Mouse (Mus musculus) kidney, postnatal 0 days (tissue): ENCODE data around the gene 4931406P16Rik. TPM values are rescaled to one million over a fixed set of nuclear protein-coding genes. Genes with fewer than 3 reads are reported as not detected.

Experiments
- ATAC-seq: fragments of 200-750 bp; cut with Nextera tagmentation; replicated peaks from 2 replicates; pipeline ENCODE4 v1.8.0; 2017; ENCODE audit warnings: low read depth, moderate number of reproducible peaks, moderate TSS enrichment, moderate library complexity; ENCODE audit not compliant: low FRiP score
- DNase-seq: peaks from one replicate; pipeline ENCODE4 v3.0.0-alpha.2; 2016; ENCODE audit warnings: low spot score
- H3K27ac ChIP-seq: fragments of 300-500 bp; sonication (generic); 2 replicates; pipeline ENCODE4 v1.5.1; 2014; ENCODE audit warnings: mild to moderate bottlenecking
- H3K27me3 ChIP-seq: fragments of 300-500 bp; sonication (generic); 2 replicates; pipeline ENCODE4 v1.6.1; 2014; ENCODE audit warnings: low read length, mixed read lengths; ENCODE audit not compliant: insufficient read depth
- H3K36me3 ChIP-seq: fragments of 300-500 bp; sonication (generic); 2 replicates; pipeline ENCODE4 v1.6.1; 2014; ENCODE audit warnings: low read length, mixed read lengths; ENCODE audit not compliant: insufficient read depth
- H3K4me1 ChIP-seq: fragments of 300-500 bp; sonication (generic); replicated peaks from 2 replicates; pipeline ENCODE4 v1.6.1; 2014; ENCODE audit warnings: antibody characterized with exemption, low read length, mixed read lengths; ENCODE audit not compliant: insufficient read depth
- H3K4me2 ChIP-seq: fragments of 300-500 bp; sonication (generic); 2 replicates; pipeline ENCODE4 v1.6.1; 2014; ENCODE audit warnings: mild to moderate bottlenecking, low read length, moderate library complexity, mixed read lengths
- H3K4me3 ChIP-seq: fragments of 300-500 bp; sonication (generic); replicated peaks from 2 replicates; pipeline ENCODE4 v1.5.1; 2014; ENCODE audit warnings: low read depth, low read length
- H3K9ac ChIP-seq: fragments of 300-500 bp; sonication (generic); 2 replicates; pipeline ENCODE4 v1.6.1; 2014; ENCODE audit warnings: low read depth, low read length
- H3K9me3 ChIP-seq: fragments of 300-500 bp; sonication (generic); replicated peaks from 2 replicates; pipeline ENCODE4 v1.6.1; 2016; ENCODE audit warnings: low read length, inconsistent platforms, mixed read lengths
- CTCF ChIP-seq: IDR thresholded peaks from 2 replicates; pipeline ENCODE4 v1.5.1; 2016; ENCODE audit warnings: antibody characterized with exemption, low read depth, mild to moderate bottlenecking, moderate library complexity
- WGBS: fragments of 180-500 bp; shearing (Covaris S2); extraction: QIAGEN DNeasy Blood & Tissue Kit; methylation state at CpG from one replicate; pipeline ENCODE4 v1.1.7; 2014; 5-methylcytosine and 5-hydroxymethylcytosine counted together
- polyA plus RNA-seq: library from polyadenylated mRNA; unstranded; fragments of >200 nt; fragmentation: Nextera tagmentation; extraction: Ambion mirVana; gene quantifications from 2 replicates; pipeline ENCODE4 v1.2.1, GENCODE M21; 2015

The 4931406P16Rik gene
- polyA plus RNA-seq, 1 experiment from 2014 or later, result 41.2 TPM

DNA sequence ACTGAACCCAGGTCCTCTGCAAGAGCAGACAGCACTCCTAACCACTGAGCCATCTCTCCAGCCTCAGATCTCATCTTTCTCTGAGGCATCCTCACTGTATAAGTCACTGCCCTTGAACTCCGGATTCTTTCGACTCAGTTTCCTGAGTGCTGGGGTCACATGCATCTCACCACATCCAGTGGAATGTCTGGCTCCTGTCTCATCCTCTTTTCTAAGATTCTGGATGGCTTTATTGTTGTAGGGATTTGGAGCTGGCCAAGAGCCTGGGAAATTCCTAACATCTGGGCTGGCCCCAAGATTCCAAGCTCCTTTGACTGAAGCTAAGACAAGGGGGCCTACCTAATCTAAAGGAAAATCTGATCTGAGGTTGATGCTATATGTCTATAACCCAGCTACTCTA, 5.8 kb upstream of the 4931406P16Rik start:
- Histone ChIP-seq H3K27ac (0 out of 2 replicates have a peak overlapping the region, but pooled peaks have one; percentile 36), H3K4me2 (no peak overlapping the region), H3K36me3 (no peaks in the 10 kb centered on the region), H3K4me1 (0 out of 2 replicates have a peak, but pooled peaks cover 2% of the 10 kb centered on the region), H3K9ac (no peak overlapping the region), H3K9me3 (no peaks in the 10 kb centered on the region), H3K4me3 (no peak overlapping the region), H3K27me3 (no peaks in the 10 kb centered on the region)
- ATAC-seq (no peak), DNase-seq (peak; percentile 71)
- no peak for TF ChIP-seq CTCF
- 60% methylated on average over 2 of the region's 2 CpGs for WGBS

DNA sequence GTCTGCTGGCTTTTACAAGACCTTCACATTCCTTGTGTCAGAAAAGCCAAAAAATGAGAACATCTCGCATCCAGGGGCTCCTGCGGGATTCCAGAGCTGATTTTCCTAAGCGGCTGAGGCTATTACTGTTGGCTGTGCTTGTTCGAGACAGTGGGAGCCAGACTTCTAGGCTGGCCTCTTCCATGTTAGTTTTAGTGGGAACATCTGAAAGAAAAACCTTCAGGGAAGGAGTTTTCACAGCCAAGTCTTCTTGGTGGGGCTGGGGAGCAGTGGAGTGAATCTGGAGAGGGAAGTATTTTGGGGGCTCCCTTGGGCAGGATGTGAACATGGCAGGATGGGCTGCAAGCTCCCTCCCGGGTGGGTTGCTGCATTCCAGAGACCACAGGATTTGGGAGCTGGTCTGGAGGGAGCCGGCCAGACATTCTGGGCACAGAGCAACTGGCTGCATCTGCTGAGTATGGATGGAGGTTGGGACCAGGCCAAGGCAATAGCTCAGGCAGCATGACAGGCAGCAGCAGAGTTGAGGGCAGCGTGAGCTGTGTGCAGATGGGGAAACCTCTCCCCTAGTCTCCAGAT, 4.6 kb upstream of the 4931406P16Rik start:
- no peaks in the 10 kb centered on the region for H3K36me3 ChIP-seq
- no peak overlapping the region for H3K4me3 ChIP-seq
- H3K4me2 ChIP-seq, result no peak overlapping the region
- 0 out of 2 replicates have a peak, but pooled peaks cover 2% of the 10 kb centered on the region for H3K4me1 ChIP-seq
- H3K9ac ChIP-seq, result no peak overlapping the region
- no peak for ATAC-seq
- H3K27ac ChIP-seq, result peak overlapping the region; percentile 64; the same call in 1 of the 2 replicates
- no peak for DNase-seq
- 48% methylated on average over 7 of the region's 7 CpGs for WGBS
- H3K27me3 ChIP-seq, result no peaks in the 10 kb centered on the region
- no peak for TF ChIP-seq CTCF
- no peaks in the 10 kb centered on the region for H3K9me3 ChIP-seq

- no peaks in the 10 kb centered on the region for H3K9me3 ChIP-seq
- H3K27ac ChIP-seq, result peak overlapping the region; percentile 97
- H3K27me3 ChIP-seq, result no peaks in the 10 kb centered on the region
- peak; percentile 74 for DNase-seq
- no peaks in the 10 kb centered on the region for H3K36me3 ChIP-seq
- ATAC-seq, result peak; percentile 87
- H3K4me2 ChIP-seq, result peak overlapping the region; percentile 65
- H3K4me3 ChIP-seq, result peak overlapping the region; percentile 98
- peak overlapping the region; percentile 95 for H3K9ac ChIP-seq
- WGBS, result under 1% methylated on average over 66 of the region's 73 CpGs
- H3K4me1 ChIP-seq, result 0 out of 2 replicates have a peak, but pooled peaks cover 2% of the 10 kb centered on the region
- no peak for TF ChIP-seq CTCF
These were observed 437 bp downstream of the 4931406P16Rik start for GRCm38 (mm10) chr7:34312786-34313442.

GRCm38 (mm10) chr7:34309186-34309764, 4.1 kb downstream of the 4931406P16Rik start:
- Histone ChIP-seq H3K9ac (no peak overlapping the region), H3K4me1 (peaks cover 7% of the 10 kb centered on the region), H3K36me3 (no peaks in the 10 kb centered on the region), H3K4me2 (peak overlapping the region; percentile 22; the same call in 1 of the 2 replicates), H3K27ac (peak overlapping the region; percentile 51), H3K9me3 (no peaks in the 10 kb centered on the region), H3K27me3 (no peaks in the 10 kb centered on the region), H3K4me3 (no peak overlapping the region)
- no peak for TF ChIP-seq CTCF
- 53% methylated on average over 5 of the region's 5 CpGs for WGBS
- ATAC-seq (no peak), DNase-seq (peak; percentile 81)

DNA sequence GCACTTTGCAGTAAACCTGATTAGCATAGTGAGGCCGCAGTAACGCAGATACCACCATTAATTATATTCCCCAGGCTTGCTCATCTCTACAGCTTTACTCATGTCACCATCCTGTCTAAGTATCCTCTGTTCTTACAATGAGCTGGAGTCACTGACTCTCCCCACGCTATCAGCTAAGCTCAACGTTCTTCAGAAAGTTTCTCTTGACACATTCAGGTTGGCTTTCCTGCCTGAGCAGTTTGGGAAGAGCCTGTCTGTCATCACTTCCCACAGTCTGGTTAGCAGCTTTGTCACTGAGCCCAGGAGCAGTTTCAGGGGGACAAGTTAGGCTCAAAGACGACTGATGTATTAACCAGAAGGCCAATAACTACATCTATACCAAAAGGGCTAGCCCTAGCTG, 4.8 kb downstream of the 4931406P16Rik start:
- H3K9me3 ChIP-seq, result no peaks in the 10 kb centered on the region
- peaks cover 11% of the 10 kb centered on the region for H3K4me1 ChIP-seq
- ATAC-seq (no peak), DNase-seq (no peak)
- no peaks in the 10 kb centered on the region for H3K27me3 ChIP-seq
- H3K4me3 ChIP-seq, result no peak overlapping the region
- TF ChIP-seq CTCF, result no peak
- no peak overlapping the region for H3K9ac ChIP-seq
- peak overlapping the region; percentile 22; the same call in 1 of the 2 replicates for H3K4me2 ChIP-seq
- H3K36me3 ChIP-seq, result no peaks in the 10 kb centered on the region
- 70% methylated on average over 5 of the region's 5 CpGs for WGBS
- peak overlapping the region; percentile 51; the same call in 1 of the 2 replicates for H3K27ac ChIP-seq

DNA sequence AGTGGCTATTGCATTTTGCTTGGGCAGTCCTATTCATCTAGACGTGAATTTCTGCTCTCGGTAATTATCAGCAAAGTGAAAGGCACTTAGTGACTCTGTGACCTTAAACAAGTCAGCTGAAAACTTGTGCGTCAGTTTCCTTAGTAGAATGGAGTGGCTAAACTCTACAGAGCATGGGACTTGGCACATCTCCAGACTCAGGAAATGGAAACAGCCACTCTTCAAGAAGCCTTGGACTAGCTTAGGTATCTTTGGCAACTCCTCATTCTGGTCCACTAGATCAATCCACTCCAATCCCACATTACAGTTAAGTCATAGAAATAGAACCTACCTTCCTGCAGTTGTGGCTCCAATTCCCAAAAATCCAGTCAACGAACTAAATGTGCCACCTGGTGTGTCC, 7.9 kb downstream of the 4931406P16Rik start:
- WGBS, result 36% methylated on average over 4 of the region's 4 CpGs
- H3K4me1 ChIP-seq, result peaks cover 13% of the 10 kb centered on the region
- DNase-seq, result peak; percentile 64
- ATAC-seq, result no peak
- TF ChIP-seq CTCF, result no peak
- no peaks in the 10 kb centered on the region for H3K9me3 ChIP-seq
- peaks cover 5% of the 10 kb centered on the region; the same call in 1 of the 2 replicates for H3K36me3 ChIP-seq
- H3K4me2 ChIP-seq, result no peak overlapping the region; the same call in 1 of the 2 replicates
- no peak overlapping the region for H3K9ac ChIP-seq
- H3K27ac ChIP-seq, result peak overlapping the region; percentile 75
- H3K27me3 ChIP-seq, result no peaks in the 10 kb centered on the region
- H3K4me3 ChIP-seq, result no peak overlapping the region
